Mouse (Mus musculus) CH12.LX (cell line): ENCODE results near the gene Syt6.

Source experiments
- CHD2 ChIP-seq: IDR thresholded peaks from 2 replicates; pipeline ENCODE4 v1.6.1; 2011; ENCODE audit warnings: low read length, improper control_type of control experiment
- CTCF ChIP-seq, 2 experiments: IDR thresholded peaks in 1 of 2; conservative IDR thresholded peaks in 1 of 2; 2 replicates each; pipeline ENCODE4 v1.5.1; 2011 to 2012; ENCODE audit warnings: low read depth in 2 of 2, low read length in 2 of 2, improper control_type of control experiment in 1 of 2, inconsistent platforms in 1 of 2, mild to moderate bottlenecking in 1 of 2, moderate library complexity in 1 of 2
- E2F4 ChIP-seq: IDR thresholded peaks from 2 replicates; pipeline ENCODE4 v1.6.1; 2011; ENCODE audit warnings: low read depth, low read length, improper control_type of control experiment; ENCODE audit not compliant: insufficient replicate concordance
- EP300 ChIP-seq: IDR thresholded peaks from 2 replicates; pipeline ENCODE4 v1.6.1; 2011; ENCODE audit warnings: low read length, improper control_type of control experiment
- JUN ChIP-seq: IDR thresholded peaks from 2 replicates; pipeline ENCODE4 v1.6.1; 2011; ENCODE audit warnings: low read depth, mild to moderate bottlenecking, low read length, improper control_type of control experiment, moderate library complexity; ENCODE audit not compliant: insufficient read depth
- MAFK ChIP-seq: IDR thresholded peaks from 2 replicates; pipeline ENCODE4 v1.6.1; 2011; ENCODE audit warnings: low read length, improper control_type of control experiment; ENCODE audit not compliant: insufficient replicate concordance
- MAX ChIP-seq: IDR thresholded peaks from 2 replicates; pipeline ENCODE4 v1.6.1; 2011; ENCODE audit warnings: low read length, improper control_type of control experiment
- NELFE ChIP-seq: IDR thresholded peaks from 2 replicates; pipeline ENCODE4 v1.6.1; 2011; ENCODE audit warnings: low read depth, low read length, improper control_type of control experiment
- NRF1 ChIP-seq: IDR thresholded peaks from 2 replicates; pipeline ENCODE4 v1.6.1; 2014; ENCODE audit warnings: low read depth, mild to moderate bottlenecking, inconsistent platforms, low read length, improper control_type of control experiment, moderate library complexity
- RCOR1 ChIP-seq: conservative IDR thresholded peaks from 2 replicates; pipeline ENCODE4 v1.6.1; 2012; ENCODE audit warnings: low read depth, mild to moderate bottlenecking, inconsistent platforms, low read length, improper control_type of control experiment
- SMC3 ChIP-seq: IDR thresholded peaks from 2 replicates; pipeline ENCODE4 v1.6.1; 2011; ENCODE audit warnings: low read depth, low read length, improper control_type of control experiment
- TCF12 ChIP-seq: IDR thresholded peaks from 2 replicates; pipeline ENCODE4 v1.6.1; 2014; ENCODE audit warnings: low read depth, mild to moderate bottlenecking, inconsistent platforms, low read length, improper control_type of control experiment
- USF1 ChIP-seq: IDR thresholded peaks from 2 replicates; pipeline ENCODE4 v1.6.1; 2014; ENCODE audit warnings: low read depth, mild to moderate bottlenecking, inconsistent platforms, low read length, improper control_type of control experiment

DNA sequence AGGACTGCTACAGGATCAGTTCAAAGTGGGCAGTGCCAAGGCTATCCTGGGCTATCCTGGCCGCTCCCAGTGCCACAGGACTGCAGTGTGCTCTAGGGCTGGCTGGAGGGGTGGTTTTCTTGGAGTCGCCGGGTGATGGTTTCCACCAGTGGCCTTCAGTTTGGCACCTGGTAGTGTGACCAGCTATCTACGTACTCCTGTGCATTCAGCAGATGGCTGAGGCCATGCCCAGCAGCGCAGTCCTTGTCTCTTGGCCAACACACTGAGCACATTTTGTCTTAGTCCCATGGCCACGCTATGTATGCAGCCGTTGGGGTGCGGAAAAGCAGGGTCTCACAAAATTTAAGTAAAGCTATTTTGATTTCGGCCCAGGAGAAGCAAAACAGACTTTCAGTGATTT is 41.0 kb upstream of the Syt6 start:
- no peak for TF ChIP-seq USF1
- no peak for TF ChIP-seq CHD2
- no peak for TF ChIP-seq CTCF (conservative IDR thresholded peaks at IDR 0.05 in 1 of 2, IDR thresholded peaks at IDR 0.05 in 1 of 2; ENCODE audit: low read depth in 2 of 2, low read length in 2 of 2)
- no peak for TF ChIP-seq E2F4
- TF ChIP-seq MAX = no peak
- no peak for TF ChIP-seq NRF1
- TF ChIP-seq EP300 = no peak
- no peak for TF ChIP-seq NELFE
- TF ChIP-seq TCF12 = no peak
- no peak for TF ChIP-seq RCOR1
- TF ChIP-seq SMC3 = no peak
- TF ChIP-seq JUN = no peak
- TF ChIP-seq MAFK = no peak
